Mouse (Mus musculus) hindbrain, embryonic 12.5 days (tissue): ENCODE data around the gene Fam136a. TPM values are rescaled to one million over a fixed set of nuclear protein-coding genes. Genes with fewer than 3 reads are reported as not detected.

ENCODE experiments used
- ATAC-seq: fragments of 200-750 bp; cut with Nextera tagmentation; 2 replicates; pipeline ENCODE4 v1.8.0; 2017; ENCODE audit warnings: moderate TSS enrichment; ENCODE audit not compliant: low FRiP score
- H3K27ac ChIP-seq: fragments of 300-500 bp; sonication (generic); 2 replicates; pipeline ENCODE4 v1.5.1; 2016; ENCODE audit warnings: mild to moderate bottlenecking
- H3K27me3 ChIP-seq: fragments of 300-500 bp; sonication (generic); 2 replicates; pipeline ENCODE4 v1.6.1; 2016; ENCODE audit warnings: mild to moderate bottlenecking
- H3K36me3 ChIP-seq: fragments of 300-500 bp; sonication (generic); 2 replicates; pipeline ENCODE4 v1.6.1; 2016; ENCODE audit warnings: mild to moderate bottlenecking
- H3K4me1 ChIP-seq: fragments of 300-500 bp; sonication (generic); 2 replicates; pipeline ENCODE4 v1.6.1; 2016
- H3K4me2 ChIP-seq: fragments of 300-500 bp; sonication (generic); replicated peaks from 2 replicates; pipeline ENCODE4 v1.6.1; 2016; ENCODE audit warnings: mild to moderate bottlenecking
- H3K4me3 ChIP-seq: fragments of 300-500 bp; sonication (generic); 2 replicates; pipeline ENCODE4 v1.5.1; 2016; ENCODE audit warnings: mild to moderate bottlenecking
- H3K9ac ChIP-seq: fragments of 300-500 bp; sonication (generic); 2 replicates; pipeline ENCODE4 v1.6.1; 2016; ENCODE audit warnings: mild to moderate bottlenecking, moderate library complexity
- H3K9me3 ChIP-seq: fragments of 300-500 bp; sonication (generic); replicated peaks from 2 replicates; pipeline ENCODE4 v1.6.1; 2016; ENCODE audit warnings: mild to moderate bottlenecking
- WGBS: fragments of 180-500 bp; shearing (Covaris S2); methylation state at CpG from one replicate; pipeline ENCODE4 v1.1.7; 2016; 5-methylcytosine and 5-hydroxymethylcytosine counted together
- polyA plus RNA-seq: library from polyadenylated mRNA; unstranded; fragments of >200 nt; fragmentation: Nextera tagmentation; extraction: Ambion mirVana; gene quantifications from 2 replicates; pipeline ENCODE4 v1.2.1, GENCODE M21; 2016

The Fam136a gene
- 107 and 116 TPM in 2 replicates for polyA plus RNA-seq

- Histone ChIP-seq H3K4me1 (peaks cover 11% of the 10 kb centered on the region), H3K27ac (peak within 1 kb of the TSS; percentile 81), H3K27me3 (no peaks in the 10 kb centered on the region), H3K9me3 (no peaks in the 10 kb centered on the region), H3K4me2 (peak within 1 kb of the TSS; percentile 86), H3K36me3 (peaks cover 13% of the 10 kb centered on the region; the same call in 1 of the 2 replicates), H3K4me3 (peak within 1 kb of the TSS; percentile 65), H3K9ac (peak within 1 kb of the TSS; percentile 75)
- peak; percentile 95 for ATAC-seq
- WGBS, result under 1% methylated on average over 75 of the region's 76 CpGs
Observed at GRCm38 (mm10) chr6:86365371-86366124, at the start of gene Fam136a. Fam136a (plus strand) TSS chr6:86365646.

GRCm38 (mm10) chr6:86317066-86317465 lies 48.4 kb upstream of the Fam136a start:
- no peak overlapping the region for H3K9ac ChIP-seq
- H3K4me3 ChIP-seq, result no peak overlapping the region
- no peak overlapping the region for H3K4me2 ChIP-seq
- ATAC-seq, result no peak
- H3K27ac ChIP-seq, result no peak overlapping the region
- no peaks in the 10 kb centered on the region for H3K36me3 ChIP-seq
- 60% methylated on average over 1 of the region's 1 CpGs for WGBS
- H3K4me1 ChIP-seq, result no peaks in the 10 kb centered on the region
- no peaks in the 10 kb centered on the region for H3K27me3 ChIP-seq
- H3K9me3 ChIP-seq, result no peaks in the 10 kb centered on the region

GRCm38 (mm10) chr6:86318855-86319254 lies 46.6 kb upstream of the Fam136a start:
- no peak for ATAC-seq
- WGBS, result 84% methylated on average over 4 of the region's 4 CpGs
- no peak overlapping the region for H3K4me3 ChIP-seq
- H3K9ac ChIP-seq, result no peak overlapping the region
- H3K9me3 ChIP-seq, result no peaks in the 10 kb centered on the region
- H3K4me2 ChIP-seq, result no peak overlapping the region
- H3K27ac ChIP-seq, result no peak overlapping the region
- no peaks in the 10 kb centered on the region for H3K4me1 ChIP-seq
- H3K27me3 ChIP-seq, result no peaks in the 10 kb centered on the region
- no peaks in the 10 kb centered on the region for H3K36me3 ChIP-seq

- Histone ChIP-seq H3K9me3 (no peaks in the 10 kb centered on the region), H3K9ac (no peak overlapping the region)
Observed at GRCm38 (mm10) chr6:86322031-86322563, 43.3 kb upstream of the Fam136a start.

GRCm38 (mm10) chr6:86322991-86323390 lies 42.5 kb upstream of the Fam136a start:
- no peak overlapping the region for H3K4me3 ChIP-seq
- H3K4me2 ChIP-seq, result no peak overlapping the region
- no peaks in the 10 kb centered on the region for H3K36me3 ChIP-seq
- H3K9ac ChIP-seq, result no peak overlapping the region
- H3K4me1 ChIP-seq, result no peaks in the 10 kb centered on the region
- H3K9me3 ChIP-seq, result no peaks in the 10 kb centered on the region
- H3K27me3 ChIP-seq, result no peaks in the 10 kb centered on the region
- ATAC-seq, result no peak
- WGBS, result 80% methylated on average over 9 of the region's 9 CpGs
- no peak overlapping the region for H3K27ac ChIP-seq

More at GRCm38 (mm10) chr6:86322031-86322563, 43.3 kb upstream of the Fam136a start:
- ATAC-seq, result no peak
- Histone ChIP-seq H3K4me2 (no peak overlapping the region), H3K4me3 (no peak overlapping the region), H3K27me3 (no peaks in the 10 kb centered on the region), H3K4me1 (no peaks in the 10 kb centered on the region), H3K27ac (no peak overlapping the region), H3K36me3 (no peaks in the 10 kb centered on the region)
- WGBS, result 86% methylated on average over 5 of the region's 5 CpGs

- H3K4me2 ChIP-seq, result no peak overlapping the region
- H3K4me1 ChIP-seq, result no peaks in the 10 kb centered on the region
- H3K9ac ChIP-seq, result no peak overlapping the region
- ATAC-seq, result no peak
- H3K27me3 ChIP-seq, result no peaks in the 10 kb centered on the region
- no peak overlapping the region for H3K4me3 ChIP-seq
- no peak overlapping the region for H3K27ac ChIP-seq
- 85% methylated on average over 3 of the region's 3 CpGs for WGBS
- H3K9me3 ChIP-seq, result no peaks in the 10 kb centered on the region
- H3K36me3 ChIP-seq, result no peaks in the 10 kb centered on the region
Observed at GRCm38 (mm10) chr6:86324400-86324799, 41.0 kb upstream of the Fam136a start.

GRCm38 (mm10) chr6:86325646-86326045 lies 39.8 kb upstream of the Fam136a start:
- Histone ChIP-seq H3K9me3 (no peaks in the 10 kb centered on the region), H3K27ac (no peak overlapping the region), H3K27me3 (no peaks in the 10 kb centered on the region), H3K4me3 (no peak overlapping the region), H3K4me1 (no peaks in the 10 kb centered on the region), H3K4me2 (no peak overlapping the region), H3K36me3 (no peaks in the 10 kb centered on the region), H3K9ac (no peak overlapping the region)
- 86% methylated on average over 5 of the region's 5 CpGs for WGBS
- no peak for ATAC-seq

- WGBS, result 88% methylated on average over 18 of the region's 18 CpGs
- no peaks in the 10 kb centered on the region for H3K4me1 ChIP-seq
- H3K9ac ChIP-seq, result no peak overlapping the region
- ATAC-seq, result no peak
- no peaks in the 10 kb centered on the region for H3K27me3 ChIP-seq
- H3K27ac ChIP-seq, result no peak overlapping the region
- H3K36me3 ChIP-seq, result no peaks in the 10 kb centered on the region
- no peak overlapping the region for H3K4me3 ChIP-seq
- H3K4me2 ChIP-seq, result no peak overlapping the region
- no peaks in the 10 kb centered on the region for H3K9me3 ChIP-seq
Observed at GRCm38 (mm10) chr6:86326866-86327265, 38.6 kb upstream of the Fam136a start.

- H3K4me2 ChIP-seq, result no peak overlapping the region
- no peaks in the 10 kb centered on the region for H3K27me3 ChIP-seq
- H3K4me3 ChIP-seq, result no peak overlapping the region
- H3K9ac ChIP-seq, result no peak overlapping the region
- no peaks in the 10 kb centered on the region for H3K9me3 ChIP-seq
- ATAC-seq, result no peak
- WGBS, result 75% methylated on average over 3 of the region's 3 CpGs
- H3K27ac ChIP-seq, result no peak overlapping the region
- no peaks in the 10 kb centered on the region for H3K36me3 ChIP-seq
- no peaks in the 10 kb centered on the region for H3K4me1 ChIP-seq
Observed at GRCm38 (mm10) chr6:86328369-86328768, 37.1 kb upstream of the Fam136a start.

GRCm38 (mm10) chr6:86329943-86330342 lies 35.5 kb upstream of the Fam136a start:
- H3K4me3 ChIP-seq, result no peak overlapping the region
- H3K4me2 ChIP-seq, result no peak overlapping the region
- no peaks in the 10 kb centered on the region for H3K27me3 ChIP-seq
- H3K36me3 ChIP-seq, result no peaks in the 10 kb centered on the region
- H3K9ac ChIP-seq, result no peak overlapping the region
- H3K4me1 ChIP-seq, result no peaks in the 10 kb centered on the region
- 94% methylated on average over 6 of the region's 6 CpGs for WGBS
- H3K9me3 ChIP-seq, result no peaks in the 10 kb centered on the region
- ATAC-seq, result no peak
- H3K27ac ChIP-seq, result no peak overlapping the region

- ATAC-seq, result no peak
- no peak overlapping the region for H3K27ac ChIP-seq
- H3K36me3 ChIP-seq, result no peaks in the 10 kb centered on the region
- no peak overlapping the region for H3K4me2 ChIP-seq
- H3K4me3 ChIP-seq, result no peak overlapping the region
- H3K9ac ChIP-seq, result no peak overlapping the region
- no peaks in the 10 kb centered on the region for H3K27me3 ChIP-seq
- 76% methylated on average over 11 of the region's 11 CpGs for WGBS
- no peaks in the 10 kb centered on the region for H3K9me3 ChIP-seq
- H3K4me1 ChIP-seq, result no peaks in the 10 kb centered on the region
Observed at GRCm38 (mm10) chr6:86335121-86335849, 30.2 kb upstream of the Fam136a start.

- no peaks in the 10 kb centered on the region for H3K9me3 ChIP-seq
Observed at GRCm38 (mm10) chr6:86335860-86336259, 29.6 kb upstream of the Fam136a start.

More at GRCm38 (mm10) chr6:86335860-86336259, 29.6 kb upstream of the Fam136a start:
- H3K27me3 ChIP-seq, result no peaks in the 10 kb centered on the region
- H3K4me3 ChIP-seq, result no peak overlapping the region
- H3K4me2 ChIP-seq, result no peak overlapping the region
- no peak for ATAC-seq
- 74% methylated on average over 5 of the region's 5 CpGs for WGBS
- no peaks in the 10 kb centered on the region for H3K36me3 ChIP-seq
- H3K9ac ChIP-seq, result no peak overlapping the region
- no peak overlapping the region for H3K27ac ChIP-seq
- H3K4me1 ChIP-seq, result no peaks in the 10 kb centered on the region
